Mouse (Mus musculus): Measurements from ENCODE around the gene Platr17. TPM values are rescaled to one million over a fixed set of nuclear protein-coding genes. Genes with fewer than 3 reads are reported as not detected.

Platr17 gene
- polyA plus RNA-seq, 1 experiment from 2014 or later, result 0.19 TPM

- no peaks in the 10 kb centered on the region for H3K9me3 ChIP-seq
- DNase-seq (ENCODE audit: extremely low spot score, low spot score), result no peak
- peak overlapping the region; percentile 94 for H3K27ac ChIP-seq
- 1% methylated on average over 44 of the region's 44 CpGs for WGBS
- H3K4me1 ChIP-seq, result peaks cover 53% of the 10 kb centered on the region
- H3K27me3 ChIP-seq (ENCODE audit: poor library complexity, severe bottlenecking), result no peaks in the 10 kb centered on the region
- H3K4me3 ChIP-seq, result peak overlapping the region; percentile 95
- H3K36me3 ChIP-seq (replicated peaks), result peaks cover 32% of the 10 kb centered on the region
Measured at GRCm38 (mm10) chr17:33908331-33909076, 3.6 kb downstream of the Platr17 start.

- WGBS, result under 1% methylated on average over 68 of the region's 68 CpGs
Measured at GRCm38 (mm10) chr17:33909077-33909868, 4.3 kb downstream of the Platr17 start, which contains the start of gene Daxx. Gene Daxx (plus strand): TSS chr17:33909414.

GRCm38 (mm10) chr17:33909869-33910250, 4.9 kb downstream of the Platr17 start:
- H3K27me3 ChIP-seq (ENCODE audit: poor library complexity, severe bottlenecking), result no peaks in the 10 kb centered on the region
- no peaks in the 10 kb centered on the region for H3K9me3 ChIP-seq
- H3K27ac ChIP-seq, result peak overlapping the region; percentile 94
- no peak for DNase-seq (ENCODE audit: extremely low spot score, low spot score)
- H3K36me3 ChIP-seq (replicated peaks), result peaks cover 45% of the 10 kb centered on the region
- peaks cover 59% of the 10 kb centered on the region for H3K4me1 ChIP-seq
- peak overlapping the region; percentile 95 for H3K4me3 ChIP-seq
- WGBS, result 2% methylated on average over 14 of the region's 14 CpGs

More at GRCm38 (mm10) chr17:33909077-33909868, 4.3 kb downstream of the Platr17 start, which contains the start of gene Daxx:
- H3K36me3 ChIP-seq (replicated peaks), result peaks cover 40% of the 10 kb centered on the region
- no peaks in the 10 kb centered on the region for H3K27me3 ChIP-seq (ENCODE audit: poor library complexity, severe bottlenecking)
- H3K4me3 ChIP-seq, result peak within 1 kb of the TSS; percentile 95
- no peaks in the 10 kb centered on the region for H3K9me3 ChIP-seq
- peak within 1 kb of the TSS; percentile 94 for H3K27ac ChIP-seq
- DNase-seq (ENCODE audit: extremely low spot score, low spot score), result peak; percentile 99
- peaks cover 56% of the 10 kb centered on the region for H3K4me1 ChIP-seq

GRCm38 (mm10) chr17:33910346-33911051, 5.6 kb downstream of the Platr17 start:
- no peaks in the 10 kb centered on the region for H3K27me3 ChIP-seq (ENCODE audit: poor library complexity, severe bottlenecking)
- H3K36me3 ChIP-seq (replicated peaks), result peaks cover 49% of the 10 kb centered on the region
- no peak for DNase-seq (ENCODE audit: extremely low spot score, low spot score)
- peaks cover 63% of the 10 kb centered on the region for H3K4me1 ChIP-seq
- H3K27ac ChIP-seq, result peak overlapping the region; percentile 94
- no peaks in the 10 kb centered on the region for H3K9me3 ChIP-seq
- H3K4me3 ChIP-seq, result peak overlapping the region; percentile 95
- 57% methylated on average over 11 of the region's 11 CpGs for WGBS

- H3K36me3 ChIP-seq (replicated peaks), result peaks cover 49% of the 10 kb centered on the region
- H3K27me3 ChIP-seq (ENCODE audit: poor library complexity, severe bottlenecking), result no peaks in the 10 kb centered on the region
- 94% methylated on average over 31 of the region's 31 CpGs for WGBS
- no peak overlapping the region for H3K27ac ChIP-seq
- peaks cover 65% of the 10 kb centered on the region for H3K4me1 ChIP-seq
- peak overlapping the region; percentile 95; the same call in 1 of the 2 replicates for H3K4me3 ChIP-seq
- no peak for DNase-seq (ENCODE audit: extremely low spot score, low spot score)
- H3K9me3 ChIP-seq, result no peaks in the 10 kb centered on the region
Measured at GRCm38 (mm10) chr17:33911052-33911812, 6.3 kb downstream of the Platr17 start.

- Histone ChIP-seq H3K27me3 (ENCODE audit: poor library complexity, severe bottlenecking) (no peaks in the 10 kb centered on the region), H3K9me3 (no peaks in the 10 kb centered on the region), H3K27ac (no peak overlapping the region), H3K4me3 (peak overlapping the region; percentile 16; the same call in 1 of the 2 replicates), H3K4me1 (peaks cover 72% of the 10 kb centered on the region), H3K36me3 (replicated peaks) (peaks cover 51% of the 10 kb centered on the region)
- WGBS, result 94% methylated on average over 28 of the region's 28 CpGs
- DNase-seq (ENCODE audit: extremely low spot score, low spot score), result no peak
Measured at GRCm38 (mm10) chr17:33911813-33912414, 7.0 kb downstream of the Platr17 start.

GRCm38 (mm10) chr17:33913264-33913663, 8.3 kb downstream of the Platr17 start:
- Histone ChIP-seq H3K27me3 (ENCODE audit: poor library complexity, severe bottlenecking) (peaks cover 9% of the 10 kb centered on the region), H3K4me1 (peaks cover 78% of the 10 kb centered on the region), H3K27ac (no peak overlapping the region), H3K4me3 (peak overlapping the region; percentile 22; the same call in 1 of the 2 replicates), H3K36me3 (replicated peaks) (peaks cover 65% of the 10 kb centered on the region), H3K9me3 (no peaks in the 10 kb centered on the region; the same call in 1 of the 2 replicates)
- no peak for DNase-seq (ENCODE audit: extremely low spot score, low spot score)
- WGBS, result 89% methylated on average over 10 of the region's 10 CpGs

- Histone ChIP-seq H3K36me3 (replicated peaks) (peaks cover 68% of the 10 kb centered on the region), H3K9me3 (no peaks in the 10 kb centered on the region; the same call in 1 of the 2 replicates), H3K4me3 (peak overlapping the region; percentile 22; the same call in 1 of the 2 replicates), H3K4me1 (peaks cover 78% of the 10 kb centered on the region), H3K27ac (no peak overlapping the region), H3K27me3 (ENCODE audit: poor library complexity, severe bottlenecking) (peaks cover 15% of the 10 kb centered on the region)
- no peak for DNase-seq (ENCODE audit: extremely low spot score, low spot score)
- 98% methylated on average over 8 of the region's 8 CpGs for WGBS
Measured at GRCm38 (mm10) chr17:33913905-33914304, 9.0 kb downstream of the Platr17 start.

GRCm38 (mm10) chr17:33914969-33915391, 10.0 kb downstream of the Platr17 start:
- Histone ChIP-seq H3K36me3 (replicated peaks) (peaks cover 68% of the 10 kb centered on the region), H3K4me1 (peaks cover 82% of the 10 kb centered on the region), H3K9me3 (no peaks in the 10 kb centered on the region; the same call in 1 of the 2 replicates), H3K27me3 (ENCODE audit: poor library complexity, severe bottlenecking) (peaks cover 15% of the 10 kb centered on the region), H3K4me3 (peak overlapping the region; percentile 76), H3K27ac (peak overlapping the region; percentile 40; the same call in 1 of the 2 replicates)
- no peak for DNase-seq (ENCODE audit: extremely low spot score, low spot score)
- 73% methylated on average over 13 of the region's 13 CpGs for WGBS

GRCm38 (mm10) chr17:33915671-33916250, 10.8 kb downstream of the Platr17 start, which contains the start of the genes Tapbp and Zbtb22:
Gene Tapbp (plus strand): TSS chr17:33915899.
Gene Zbtb22 (plus strand): TSS chr17:33915904.
- WGBS, result 0% methylated on average over 34 of the region's 34 CpGs

GRCm38 (mm10) chr17:33916294-33916693, 11.4 kb downstream of the Platr17 start:
- WGBS, result under 1% methylated on average over 19 of the region's 20 CpGs
- Histone ChIP-seq H3K36me3 (replicated peaks) (peaks cover 59% of the 10 kb centered on the region), H3K27ac (peak overlapping the region; percentile 95), H3K9me3 (no peaks in the 10 kb centered on the region; the same call in 1 of the 2 replicates), H3K4me1 (peaks cover 83% of the 10 kb centered on the region), H3K27me3 (ENCODE audit: poor library complexity, severe bottlenecking) (peaks cover 15% of the 10 kb centered on the region), H3K4me3 (peak overlapping the region; percentile 76)
- no peak for DNase-seq (ENCODE audit: extremely low spot score, low spot score)

More at GRCm38 (mm10) chr17:33915671-33916250, 10.8 kb downstream of the Platr17 start, which contains the start of the genes Tapbp and Zbtb22:
- Histone ChIP-seq H3K27ac (peak within 1 kb of the TSS; percentile 95), H3K9me3 (no peaks in the 10 kb centered on the region; the same call in 1 of the 2 replicates), H3K4me3 (peak within 1 kb of the TSS; percentile 76), H3K4me1 (peaks cover 82% of the 10 kb centered on the region), H3K36me3 (replicated peaks) (peaks cover 64% of the 10 kb centered on the region), H3K27me3 (ENCODE audit: poor library complexity, severe bottlenecking) (peaks cover 15% of the 10 kb centered on the region)
- peak; percentile 98 for DNase-seq (ENCODE audit: extremely low spot score, low spot score)
